Mouse (Mus musculus): ENCODE measurements around the gene Rftn1. TPM values are rescaled to one million over a fixed set of nuclear protein-coding genes. Genes with fewer than 3 reads are reported as not detected.

The Rftn1 gene
- polyA plus RNA-seq, 1 experiment, result 2.8 TPM

- H3K4me1 ChIP-seq (ENCODE audit: control insufficient read depth, insufficient read depth, low read length), result no peaks in the 10 kb centered on the region
- peak overlapping the region; percentile 6 for H3K4me3 ChIP-seq (ENCODE audit: control insufficient read depth, low read depth, low read length)
- H3K27me3 ChIP-seq (ENCODE audit: control insufficient read depth, insufficient read depth, low read length), result no peaks in the 10 kb centered on the region
- no peak for TF ChIP-seq CTCF (IDR thresholded peaks at IDR 0.05; ENCODE audit: control insufficient read depth, insufficient read depth, insufficient replicate concordance, low read depth, low read length)
- TF ChIP-seq POLR2A (IDR thresholded peaks at IDR 0.05; ENCODE audit: control insufficient read depth, low read depth, low read length), result 0 out of 2 replicates have a peak, but pooled peaks have one; percentile 12
- H3K27ac ChIP-seq (ENCODE audit: control insufficient read depth, insufficient read depth, low read depth, low read length), result no peak overlapping the region
- H3K36me3 ChIP-seq (ENCODE audit: control insufficient read depth, insufficient read depth, low read length), result no peaks in the 10 kb centered on the region
Measured at GRCm38 (mm10) chr17:50182542-50182951, 7.9 kb downstream of the Rftn1 start.

- no peaks in the 10 kb centered on the region for H3K4me1 ChIP-seq (ENCODE audit: control insufficient read depth, insufficient read depth, low read length)
- no peak overlapping the region for H3K27ac ChIP-seq (ENCODE audit: control insufficient read depth, insufficient read depth, low read depth, low read length)
- no peak for TF ChIP-seq CTCF (IDR thresholded peaks at IDR 0.05; ENCODE audit: control insufficient read depth, insufficient read depth, insufficient replicate concordance, low read depth, low read length)
- TF ChIP-seq POLR2A (IDR thresholded peaks at IDR 0.05; ENCODE audit: control insufficient read depth, low read depth, low read length), result no peak
- H3K4me3 ChIP-seq (ENCODE audit: control insufficient read depth, low read depth, low read length), result no peak overlapping the region
- H3K36me3 ChIP-seq (ENCODE audit: control insufficient read depth, insufficient read depth, low read length), result no peaks in the 10 kb centered on the region
- H3K27me3 ChIP-seq (ENCODE audit: control insufficient read depth, insufficient read depth, low read length), result no peaks in the 10 kb centered on the region
Measured at GRCm38 (mm10) chr17:50180899-50181570, 9.4 kb downstream of the Rftn1 start.

- no peak overlapping the region for H3K27ac ChIP-seq (ENCODE audit: control insufficient read depth, insufficient read depth, low read depth, low read length)
- no peaks in the 10 kb centered on the region for H3K27me3 ChIP-seq (ENCODE audit: control insufficient read depth, insufficient read depth, low read length)
- no peak for TF ChIP-seq CTCF (IDR thresholded peaks at IDR 0.05; ENCODE audit: control insufficient read depth, insufficient read depth, insufficient replicate concordance, low read depth, low read length)
- TF ChIP-seq POLR2A (IDR thresholded peaks at IDR 0.05; ENCODE audit: control insufficient read depth, low read depth, low read length), result no peak
- H3K4me1 ChIP-seq (ENCODE audit: control insufficient read depth, insufficient read depth, low read length), result no peaks in the 10 kb centered on the region
- no peaks in the 10 kb centered on the region for H3K36me3 ChIP-seq (ENCODE audit: control insufficient read depth, insufficient read depth, low read length)
- no peak overlapping the region for H3K4me3 ChIP-seq (ENCODE audit: control insufficient read depth, low read depth, low read length)
Measured at GRCm38 (mm10) chr17:50173776-50174175, 16.7 kb downstream of the Rftn1 start.

GRCm38 (mm10) chr17:50173368-50173767 is 17.1 kb downstream of the Rftn1 start:
- TF ChIP-seq CTCF (IDR thresholded peaks at IDR 0.05; ENCODE audit: control insufficient read depth, insufficient read depth, insufficient replicate concordance, low read depth, low read length) (no peak), POLR2A (IDR thresholded peaks at IDR 0.05; ENCODE audit: control insufficient read depth, low read depth, low read length) (no peak)
- H3K4me1 ChIP-seq (ENCODE audit: control insufficient read depth, insufficient read depth, low read length), result no peaks in the 10 kb centered on the region
- no peaks in the 10 kb centered on the region for H3K27me3 ChIP-seq (ENCODE audit: control insufficient read depth, insufficient read depth, low read length)
- H3K36me3 ChIP-seq (ENCODE audit: control insufficient read depth, insufficient read depth, low read length), result no peaks in the 10 kb centered on the region
- no peak overlapping the region for H3K27ac ChIP-seq (ENCODE audit: control insufficient read depth, insufficient read depth, low read depth, low read length)
- no peak overlapping the region for H3K4me3 ChIP-seq (ENCODE audit: control insufficient read depth, low read depth, low read length)

- H3K4me3 ChIP-seq (ENCODE audit: control insufficient read depth, low read depth, low read length), result no peak overlapping the region
- TF ChIP-seq CTCF (IDR thresholded peaks at IDR 0.05; ENCODE audit: control insufficient read depth, insufficient read depth, insufficient replicate concordance, low read depth, low read length) (no peak), POLR2A (IDR thresholded peaks at IDR 0.05; ENCODE audit: control insufficient read depth, low read depth, low read length) (no peak)
- H3K4me1 ChIP-seq (ENCODE audit: control insufficient read depth, insufficient read depth, low read length), result no peaks in the 10 kb centered on the region
- H3K27me3 ChIP-seq (ENCODE audit: control insufficient read depth, insufficient read depth, low read length), result no peaks in the 10 kb centered on the region
- H3K27ac ChIP-seq (ENCODE audit: control insufficient read depth, insufficient read depth, low read depth, low read length), result no peak overlapping the region
- no peaks in the 10 kb centered on the region for H3K36me3 ChIP-seq (ENCODE audit: control insufficient read depth, insufficient read depth, low read length)
Measured at GRCm38 (mm10) chr17:50172795-50173194, 17.7 kb downstream of the Rftn1 start.

GRCm38 (mm10) chr17:50170935-50171545 is 19.4 kb downstream of the Rftn1 start:
- no peaks in the 10 kb centered on the region for H3K27me3 ChIP-seq (ENCODE audit: control insufficient read depth, insufficient read depth, low read length)
- TF ChIP-seq CTCF (IDR thresholded peaks at IDR 0.05; ENCODE audit: control insufficient read depth, insufficient read depth, insufficient replicate concordance, low read depth, low read length), result no peak
- no peak for TF ChIP-seq POLR2A (IDR thresholded peaks at IDR 0.05; ENCODE audit: control insufficient read depth, low read depth, low read length)
- H3K4me3 ChIP-seq (ENCODE audit: control insufficient read depth, low read depth, low read length), result no peak overlapping the region
- no peak overlapping the region for H3K27ac ChIP-seq (ENCODE audit: control insufficient read depth, insufficient read depth, low read depth, low read length)
- no peaks in the 10 kb centered on the region for H3K4me1 ChIP-seq (ENCODE audit: control insufficient read depth, insufficient read depth, low read length)
- H3K36me3 ChIP-seq (ENCODE audit: control insufficient read depth, insufficient read depth, low read length), result no peaks in the 10 kb centered on the region

GRCm38 (mm10) chr17:50169946-50170427 is 20.5 kb downstream of the Rftn1 start:
- Histone ChIP-seq H3K27me3 (ENCODE audit: control insufficient read depth, insufficient read depth, low read length) (no peaks in the 10 kb centered on the region), H3K4me3 (ENCODE audit: control insufficient read depth, low read depth, low read length) (no peak overlapping the region), H3K36me3 (ENCODE audit: control insufficient read depth, insufficient read depth, low read length) (no peaks in the 10 kb centered on the region), H3K27ac (ENCODE audit: control insufficient read depth, insufficient read depth, low read depth, low read length) (no peak overlapping the region), H3K4me1 (ENCODE audit: control insufficient read depth, insufficient read depth, low read length) (no peaks in the 10 kb centered on the region)
- TF ChIP-seq CTCF (IDR thresholded peaks at IDR 0.05; ENCODE audit: control insufficient read depth, insufficient read depth, insufficient replicate concordance, low read depth, low read length) (no peak), POLR2A (IDR thresholded peaks at IDR 0.05; ENCODE audit: control insufficient read depth, low read depth, low read length) (no peak)
